Mouse (Mus musculus) liver, embryonic 13.5 days (tissue): Measurements from ENCODE around the gene Adarb2. TPM values are rescaled to one million over a fixed set of nuclear protein-coding genes. Genes with fewer than 3 reads are reported as not detected.
A peak's percentile ranks its signal among the peaks of the same experiment; 100 is the strongest.
"Not testable (repeated sequence)": the region's sequence is repeated elsewhere in the genome, so short reads cannot be mapped to it uniquely, and the experiment has no call there.

Source experiments
- ATAC-seq: fragments of 200-750 bp; cut with Nextera tagmentation; 2 replicates; pipeline ENCODE4 v1.8.0; 2017; ENCODE audit warnings: low read depth, mild to moderate bottlenecking, moderate number of reproducible peaks, moderate library complexity
- DNase-seq: peaks from one replicate; pipeline ENCODE4 v3.0.0; 2022
- H3K27ac ChIP-seq: fragments of 300-500 bp; sonication (generic); 2 replicates; pipeline ENCODE4 v1.5.1; 2015; ENCODE audit warnings: moderate library complexity, mild to moderate bottlenecking, inconsistent platforms
- H3K27me3 ChIP-seq: fragments of 300-500 bp; sonication (generic); 2 replicates; pipeline ENCODE4 v1.6.1; 2015; ENCODE audit warnings: mild to moderate bottlenecking, inconsistent platforms
- H3K36me3 ChIP-seq: fragments of 300-500 bp; sonication (generic); 2 replicates; pipeline ENCODE4 v1.6.1; 2015; ENCODE audit warnings: mild to moderate bottlenecking, inconsistent platforms
- H3K4me1 ChIP-seq: fragments of 300-500 bp; sonication (generic); replicated peaks from 2 replicates; pipeline ENCODE4 v1.6.1; 2015; ENCODE audit warnings: inconsistent platforms
- H3K4me2 ChIP-seq: fragments of 300-500 bp; sonication (generic); 2 replicates; pipeline ENCODE4 v1.6.1; 2015; ENCODE audit warnings: inconsistent platforms, mild to moderate bottlenecking, moderate library complexity
- H3K4me3 ChIP-seq: fragments of 300-500 bp; sonication (generic); replicated peaks from 2 replicates; pipeline ENCODE4 v1.5.1; 2015; ENCODE audit warnings: mild to moderate bottlenecking, inconsistent platforms
- H3K9ac ChIP-seq: fragments of 300-500 bp; sonication (generic); 2 replicates; pipeline ENCODE4 v1.6.1; 2015; ENCODE audit warnings: mild to moderate bottlenecking, inconsistent platforms
- H3K9me3 ChIP-seq: fragments of 300-500 bp; sonication (generic); replicated peaks from 2 replicates; pipeline ENCODE4 v1.6.1; 2016; ENCODE audit warnings: inconsistent platforms
- WGBS: fragments of 180-500 bp; shearing (Covaris S2); methylation state at CpG from one replicate; pipeline ENCODE4 v1.1.7; 2015; ENCODE audit not compliant: insufficient replicate concordance; 5-methylcytosine and 5-hydroxymethylcytosine counted together
- polyA plus RNA-seq: library from polyadenylated mRNA; unstranded; fragments of >200 nt; fragmentation: Nextera tagmentation; extraction: Ambion mirVana; gene quantifications from 2 replicates; pipeline ENCODE4 v1.2.1, GENCODE M21; 2015

Gene Adarb2
- polyA plus RNA-seq, 1 experiment from 2014 or later: 0.18 TPM

- Histone ChIP-seq H3K27ac (no peak overlapping the region), H3K4me2 (no peak overlapping the region), H3K4me1 (no peaks in the 10 kb centered on the region), H3K9ac (no peak overlapping the region), H3K27me3 (no peaks in the 10 kb centered on the region), H3K9me3 (no peaks in the 10 kb centered on the region), H3K4me3 (no peak overlapping the region), H3K36me3 (no peaks in the 10 kb centered on the region)
- ATAC-seq (no peak), DNase-seq (no peak)
- WGBS: 59% methylated on average over 15 of the region's 15 CpGs
Measured at GRCm38 (mm10) chr13:8567111-8568026, 364.7 kb downstream of the Adarb2 start.

GRCm38 (mm10) chr13:8570269-8570668 is 367.6 kb downstream of the Adarb2 start:
- Histone ChIP-seq H3K4me1 (no peaks in the 10 kb centered on the region), H3K9ac (no peak overlapping the region), H3K9me3 (no peaks in the 10 kb centered on the region), H3K27ac (no peak overlapping the region), H3K4me3 (no peak overlapping the region), H3K4me2 (no peak overlapping the region), H3K36me3 (no peaks in the 10 kb centered on the region), H3K27me3 (no peaks in the 10 kb centered on the region)
- 83% methylated on average over 13 of the region's 13 CpGs for WGBS
- DNase-seq (no peak), ATAC-seq (no peak)

GRCm38 (mm10) chr13:8573908-8574307 is 371.2 kb downstream of the Adarb2 start:
- 0 out of 2 replicates have a peak, but pooled peaks cover 2% of the 10 kb centered on the region for H3K9me3 ChIP-seq
- H3K36me3 ChIP-seq: no peaks in the 10 kb centered on the region
- no peaks in the 10 kb centered on the region for H3K4me1 ChIP-seq
- H3K9ac ChIP-seq: no peak overlapping the region
- H3K4me2 ChIP-seq: no peak overlapping the region
- no peaks in the 10 kb centered on the region for H3K27me3 ChIP-seq
- WGBS: 64% methylated on average over 12 of the region's 12 CpGs
- ATAC-seq (no peak), DNase-seq (no peak)
- no peak overlapping the region for H3K27ac ChIP-seq
- H3K4me3 ChIP-seq: no peak overlapping the region

- WGBS: 61% methylated on average over 8 of the region's 8 CpGs
- no peak for DNase-seq
- no peaks in the 10 kb centered on the region for H3K9me3 ChIP-seq
- no peak overlapping the region for H3K4me3 ChIP-seq
- no peak for ATAC-seq
- no peak overlapping the region for H3K4me2 ChIP-seq
- no peaks in the 10 kb centered on the region for H3K27me3 ChIP-seq
- no peaks in the 10 kb centered on the region for H3K36me3 ChIP-seq
- no peak overlapping the region for H3K9ac ChIP-seq
- H3K27ac ChIP-seq: no peak overlapping the region
- H3K4me1 ChIP-seq: no peaks in the 10 kb centered on the region
Measured at GRCm38 (mm10) chr13:8584257-8585005, 381.8 kb downstream of the Adarb2 start.

- 72% methylated on average over 7 of the region's 7 CpGs for WGBS
- Histone ChIP-seq H3K4me1 (no peaks in the 10 kb centered on the region), H3K9me3 (no peaks in the 10 kb centered on the region), H3K4me2 (no peak overlapping the region), H3K36me3 (no peaks in the 10 kb centered on the region), H3K27me3 (no peaks in the 10 kb centered on the region), H3K27ac (no peak overlapping the region), H3K4me3 (no peak overlapping the region), H3K9ac (no peak overlapping the region)
- ATAC-seq (no peak), DNase-seq (no peak)
Measured at GRCm38 (mm10) chr13:8587447-8587846, 384.8 kb downstream of the Adarb2 start.

- Histone ChIP-seq H3K4me2 (no peak overlapping the region), H3K4me1 (no peaks in the 10 kb centered on the region), H3K9me3 (no peaks in the 10 kb centered on the region), H3K4me3 (no peak overlapping the region), H3K27me3 (no peaks in the 10 kb centered on the region), H3K27ac (no peak overlapping the region), H3K9ac (no peak overlapping the region), H3K36me3 (no peaks in the 10 kb centered on the region)
- 67% methylated on average over 3 of the region's 3 CpGs for WGBS
- no peak for DNase-seq
- no peak for ATAC-seq
Measured at GRCm38 (mm10) chr13:8590460-8590859, 387.8 kb downstream of the Adarb2 start.

GRCm38 (mm10) chr13:8596977-8597646 is 394.4 kb downstream of the Adarb2 start:
- no peak for DNase-seq
- ATAC-seq: no peak
- no peak overlapping the region for H3K9ac ChIP-seq
- H3K4me3 ChIP-seq: no peak overlapping the region
- no peaks in the 10 kb centered on the region for H3K4me1 ChIP-seq
- H3K27me3 ChIP-seq: no peaks in the 10 kb centered on the region
- H3K27ac ChIP-seq: no peak overlapping the region
- H3K9me3 ChIP-seq: no peaks in the 10 kb centered on the region
- WGBS: 57% methylated on average over 4 of the region's 4 CpGs
- H3K36me3 ChIP-seq: no peaks in the 10 kb centered on the region
- no peak overlapping the region for H3K4me2 ChIP-seq

GRCm38 (mm10) chr13:8597647-8598017 is 395.0 kb downstream of the Adarb2 start:
- Histone ChIP-seq H3K36me3 (no peaks in the 10 kb centered on the region), H3K9me3 (no peaks in the 10 kb centered on the region), H3K4me3 (no peak overlapping the region), H3K27ac (no peak overlapping the region), H3K27me3 (no peaks in the 10 kb centered on the region), H3K9ac (no peak overlapping the region), H3K4me2 (no peak overlapping the region), H3K4me1 (no peaks in the 10 kb centered on the region)
- no peak for DNase-seq
- ATAC-seq: no peak
- WGBS: 69% methylated on average over 6 of the region's 6 CpGs

GRCm38 (mm10) chr13:8605645-8606044 is 403.0 kb downstream of the Adarb2 start:
- no peak for DNase-seq
- no peak overlapping the region for H3K9ac ChIP-seq
- H3K4me2 ChIP-seq: no peak overlapping the region
- 32% methylated on average over 2 of the region's 2 CpGs for WGBS
- no peak for ATAC-seq
- H3K4me1 ChIP-seq: peaks cover 3% of the 10 kb centered on the region; the same call in 1 of the 2 replicates
- H3K9me3 ChIP-seq: no peaks in the 10 kb centered on the region
- no peaks in the 10 kb centered on the region for H3K36me3 ChIP-seq
- no peak overlapping the region for H3K27ac ChIP-seq
- no peak overlapping the region for H3K4me3 ChIP-seq
- H3K27me3 ChIP-seq: no peaks in the 10 kb centered on the region

GRCm38 (mm10) chr13:8608040-8608439 is 405.4 kb downstream of the Adarb2 start:
- no peaks in the 10 kb centered on the region for H3K27me3 ChIP-seq
- ATAC-seq (no peak), DNase-seq (no peak)
- peaks cover 3% of the 10 kb centered on the region; the same call in 1 of the 2 replicates for H3K4me1 ChIP-seq
- H3K9ac ChIP-seq: no peak overlapping the region
- H3K4me3 ChIP-seq: no peak overlapping the region
- H3K4me2 ChIP-seq: no peak overlapping the region
- no peak overlapping the region for H3K27ac ChIP-seq
- H3K36me3 ChIP-seq: no peaks in the 10 kb centered on the region
- no peaks in the 10 kb centered on the region for H3K9me3 ChIP-seq
- WGBS: 73% methylated on average over 12 of the region's 12 CpGs

GRCm38 (mm10) chr13:8608918-8609317 is 406.3 kb downstream of the Adarb2 start:
- not testable (repeated sequence) for H3K4me1 ChIP-seq, H3K27ac ChIP-seq, H3K9ac ChIP-seq, H3K36me3 ChIP-seq, H3K9me3 ChIP-seq, H3K4me3 ChIP-seq, H3K4me2 ChIP-seq, H3K27me3 ChIP-seq
- DNase-seq (peak; percentile 23), ATAC-seq (peak; percentile 74)
- WGBS: 17% methylated on average over 6 of the region's 6 CpGs
